Mouse (Mus musculus): ENCODE measurements around the gene Twf1.

DNA sequence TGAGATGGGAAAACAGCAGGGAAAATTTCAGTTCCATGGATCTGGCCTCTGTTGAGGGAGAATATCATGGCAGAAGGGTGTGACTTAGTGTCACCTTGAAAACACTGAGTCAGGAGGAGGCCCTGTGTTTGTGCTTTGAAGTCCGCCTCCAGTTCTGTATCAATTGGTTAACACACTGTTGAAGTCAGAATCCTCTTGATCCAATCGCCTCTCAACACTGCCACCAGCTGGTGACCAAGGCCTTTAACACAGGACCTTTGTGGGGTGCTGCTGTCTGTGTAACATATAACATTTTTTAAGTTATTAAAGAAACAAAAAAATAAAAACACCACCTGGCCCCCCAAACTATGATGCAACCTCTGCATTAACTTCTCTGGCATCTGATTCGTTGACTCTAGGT lies 11.7 kb upstream of the Twf1 start:
- TF ChIP-seq POLR2A (IDR thresholded peaks at IDR 0.05; ENCODE audit: low read depth, low read length) (no peak), CTCF (conservative IDR thresholded peaks at IDR 0.05; ENCODE audit: insufficient read depth, insufficient read length, low read depth, low read length) (peak; percentile 85)

Data from kidney, adult 2 months (tissue).